20 mouse cellular contexts compared by ENCODE assay signal in the genomic region with DNA sequence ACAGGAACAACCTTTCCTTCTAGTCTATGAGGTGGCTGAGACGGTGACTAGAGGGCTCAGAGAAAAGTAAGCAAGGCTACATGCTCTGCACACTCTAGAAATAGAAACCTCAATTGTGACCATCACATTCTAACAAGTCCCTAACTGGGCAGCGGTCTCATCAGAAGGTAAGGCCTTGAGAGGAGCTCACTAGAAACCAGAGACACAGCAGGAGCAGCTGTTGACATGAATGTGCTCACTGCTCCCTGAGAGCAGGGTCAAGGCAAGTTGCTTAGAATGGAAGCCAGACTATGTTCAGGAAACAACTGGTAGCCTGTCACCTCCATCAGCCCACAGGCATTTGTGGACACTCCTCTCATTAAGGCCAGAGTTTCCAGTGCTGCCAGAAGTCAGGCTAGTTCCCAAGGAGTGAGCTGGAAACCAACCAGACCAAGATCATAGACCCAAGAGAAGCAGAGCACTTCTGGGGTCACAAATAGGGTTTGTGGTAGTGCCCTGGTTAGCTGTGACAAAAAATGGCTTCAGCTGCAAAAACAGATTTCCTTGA.
DNase-seq lines count a peak whose midpoint lies in the region; ATAC-seq and TF ChIP-seq lines count a peak whose summit lies in the region.
"Had no signal": no experiment of that assay in that cellular context is flagged by ENCODE, and none has a peak within 500 bp of the region (broad histone marks: within the 10 kb centered on the region; RNA-seq: fewer than 3 reads in every experiment).

No protein-coding gene starts in this region.

- TF ChIP-seq EP300 in lung, postnatal 0 days (IDR thresholded peaks at IDR 0.05) = no peak

- peak overlapping the region; percentile 53 for H3K27ac ChIP-seq in gastrocnemius, adult 2 months
- peak overlapping the region; percentile 88 for H3K27ac ChIP-seq in heart, embryonic 12.5 days (ENCODE audit: poor library complexity, severe bottlenecking)
- no peak overlapping the region for H3K27ac ChIP-seq in lung, postnatal 0 days (ENCODE audit: low read length)
- H3K27ac ChIP-seq: embryonic facial prominence, embryonic 12.5 days; neural tube, embryonic 12.5 days; stomach, postnatal 0 days had no signal

- no peaks in the 10 kb centered on the region for H3K27me3 ChIP-seq in heart, embryonic 12.5 days (replicated peaks)
- no peaks in the 10 kb centered on the region for H3K27me3 ChIP-seq in lung, postnatal 0 days (replicated peaks; ENCODE audit: insufficient read depth, low read length)
- H3K27me3 ChIP-seq: embryonic facial prominence, embryonic 12.5 days; lung, embryonic 15.5 days; neural tube, embryonic 12.5 days had no signal

- intact Hi-C loops in gastrocnemius, adult 2 months (cut with DNase I) = no loop called here
- intact Hi-C loops in left cerebral cortex, postnatal 10 days (cut with DNase I) = no loop called here

- no peaks in the 10 kb centered on the region for H3K36me3 ChIP-seq in heart, embryonic 12.5 days
- no peaks in the 10 kb centered on the region for H3K36me3 ChIP-seq in lung, postnatal 0 days (ENCODE audit: insufficient read depth, low read length)
- H3K36me3 ChIP-seq: lung, embryonic 15.5 days; neural tube, embryonic 12.5 days had no signal

- H3K4me2 ChIP-seq in heart, embryonic 12.5 days = peak overlapping the region; percentile 31
- H3K4me2 ChIP-seq in lung, postnatal 0 days (replicated peaks; ENCODE audit: low read depth, low read length) = no peak overlapping the region
- H3K4me2 ChIP-seq: embryonic facial prominence, embryonic 12.5 days; lung, embryonic 15.5 days; neural tube, embryonic 12.5 days had no signal

- no peak overlapping the region for H3K4me3 ChIP-seq in gastrocnemius, adult 2 months
- no peak overlapping the region for H3K4me3 ChIP-seq in heart, embryonic 12.5 days
- H3K4me3 ChIP-seq in lung, postnatal 0 days (ENCODE audit: low read depth, low read length) = no peak overlapping the region
- H3K4me3 ChIP-seq: embryonic facial prominence, embryonic 12.5 days; lung, embryonic 15.5 days; neural tube, embryonic 12.5 days had no signal

- WGBS in heart, embryonic 12.5 days = 54% methylated on average over 2 of the region's 2 CpGs
- WGBS in lung, postnatal 0 days = 81% methylated on average over 2 of the region's 2 CpGs

- H3K9ac ChIP-seq in heart, embryonic 12.5 days = no peak overlapping the region
- no peak overlapping the region for H3K9ac ChIP-seq in lung, postnatal 0 days (replicated peaks; ENCODE audit: low read depth)
- H3K9ac ChIP-seq: embryonic facial prominence, embryonic 12.5 days; forebrain, postnatal 0 days; lung, embryonic 15.5 days; neural tube, embryonic 12.5 days had no signal

- no peak for DNase-seq in gastrocnemius, adult 2 months
- DNase-seq in gastrocnemius, postnatal 25 days = no peak
- DNase-seq in 3T3-L1 (ENCODE audit: low read depth, low spot score) = peak; percentile 68
- DNase-seq in lung, postnatal 0 days (ENCODE audit: low spot score) = no peak
- DNase-seq in left cerebral cortex, postnatal 10 days (ENCODE audit: extremely low spot score in 1 of 2, low spot score in 2 of 2) = no peak
- DNase-seq in thymus, postnatal 10 days (ENCODE audit: low spot score in 2 of 2) = no peak
- DNase-seq in layer of hippocampus, adult 11-12 months (ENCODE audit: low spot score) = no peak
- DNase-seq: adrenal gland, postnatal 25 days; forebrain, postnatal 0 days; kidney, adult 18-20 months; kidney, postnatal 10 days; liver; right cerebral cortex, postnatal 25 days; thymus, postnatal 14 days had no signal

- peak; percentile 37; the same call in 1 of the 2 replicates for ATAC-seq in heart, embryonic 12.5 days (ENCODE audit: insufficient number of reproducible peaks, low FRiP score)
- ATAC-seq in lung, postnatal 0 days = 0 out of 2 replicates have a peak, but pooled peaks have one; percentile 13
- ATAC-seq: forebrain, postnatal 0 days; hindbrain, embryonic 16.5 days had no signal

- H3K4me1 ChIP-seq in heart, embryonic 12.5 days (replicated peaks) = peaks cover 73% of the 10 kb centered on the region
- peaks cover 8% of the 10 kb centered on the region; the same call in 1 of the 2 replicates for H3K4me1 ChIP-seq in lung, postnatal 0 days (ENCODE audit: insufficient read depth, low read depth, low read length)
- H3K4me1 ChIP-seq: neural tube, embryonic 12.5 days had no signal

- no peak for TF ChIP-seq CTCF in gastrocnemius, adult 2 months (IDR thresholded peaks at IDR 0.05)
- no peak for TF ChIP-seq CTCF in lung, postnatal 0 days (IDR thresholded peaks at IDR 0.05)

- no peaks in the 10 kb centered on the region for H3K9me3 ChIP-seq in heart, embryonic 12.5 days (replicated peaks)
- no peaks in the 10 kb centered on the region for H3K9me3 ChIP-seq in lung, postnatal 0 days (ENCODE audit: low read length)
- H3K9me3 ChIP-seq: embryonic facial prominence, embryonic 12.5 days; lung, embryonic 15.5 days; neural tube, embryonic 12.5 days had no signal
